Mouse (Mus musculus): ENCODE data around the gene Ddx54.

GRCm38 (mm10) chr5:120566681-120567252 lies 45.8 kb upstream of the Ddx54 start:
- no peak for TF ChIP-seq GATA1 (IDR thresholded peaks at IDR 0.05; ENCODE audit: low read length)
- TF ChIP-seq TAL1 (IDR thresholded peaks at IDR 0.05; ENCODE audit: low read length), result no peak

Measured in erythroblast, embryonic 14.5 days (primary cell).